ENCODE assay signal across 19 mouse cellular contexts in the genomic region with DNA sequence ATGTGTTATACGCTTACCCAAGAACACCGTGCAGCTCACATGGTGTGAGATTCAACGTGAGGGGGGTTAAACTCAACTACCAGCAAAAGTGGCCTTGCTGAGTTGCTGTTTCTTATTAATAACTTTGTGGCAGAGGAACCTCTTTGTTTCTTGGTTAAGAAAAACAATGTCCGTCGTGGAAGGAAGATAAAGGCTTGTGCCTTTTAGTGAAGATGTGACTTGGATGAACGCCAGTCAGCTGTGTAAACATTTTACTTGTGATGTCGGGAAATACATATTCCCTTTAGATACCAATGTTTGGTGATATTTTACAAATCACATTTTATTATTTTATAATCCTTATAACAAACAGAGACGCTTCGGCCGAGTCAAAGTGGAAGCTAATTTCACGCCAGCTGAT.
DNase-seq lines count a peak whose midpoint lies in the region; ATAC-seq and TF ChIP-seq lines count a peak whose summit lies in the region.
"Had no signal": no experiment of that assay in that cellular context is flagged by ENCODE, and none has a peak within 500 bp of the region (broad histone marks: within the 10 kb centered on the region; RNA-seq: fewer than 3 reads in every experiment).

No protein-coding gene starts in this region.

- no peak for DNase-seq in forebrain, embryonic 14.5 days (ENCODE audit: low spot score)
- no peak for DNase-seq in forebrain, embryonic 10.5 days (ENCODE audit: extremely low spot score, low spot score)
- peak; percentile 25 for DNase-seq in heart, postnatal 4 days
- DNase-seq in midbrain, embryonic 14.5 days, result peak; percentile 45
- DNase-seq in midbrain, postnatal 0 days (ENCODE audit: low spot score), result no peak
- DNase-seq in left cerebral cortex, postnatal 36 days (ENCODE audit: low spot score in 2 of 2), result no peak
- no peak for DNase-seq in embryo, embryonic 10 days (ENCODE audit: low spot score)
- DNase-seq: adrenal gland, adult 2 months; cerebellum, adult 8-10 months; kidney, adult 11 months; kidney, postnatal 14 days; liver; thymus, postnatal 14 days had no signal

- H3K36me3 ChIP-seq in forebrain, embryonic 14.5 days (ENCODE audit: control insufficient read depth, insufficient read depth, low read length), result no peaks in the 10 kb centered on the region
- no peaks in the 10 kb centered on the region for H3K36me3 ChIP-seq in forebrain, embryonic 10.5 days (replicated peaks)
- no peaks in the 10 kb centered on the region for H3K36me3 ChIP-seq in heart, embryonic 11.5 days (ENCODE audit: control insufficient read depth, insufficient read depth, low read length)
- no peaks in the 10 kb centered on the region for H3K36me3 ChIP-seq in midbrain, embryonic 14.5 days (ENCODE audit: control insufficient read depth, insufficient read depth, low read length)
- no peaks in the 10 kb centered on the region for H3K36me3 ChIP-seq in midbrain, postnatal 0 days (ENCODE audit: insufficient read depth, low read length)
- H3K36me3 ChIP-seq: embryonic facial prominence, embryonic 13.5 days; neural tube, embryonic 13.5 days had no signal

- no peak overlapping the region for H3K4me3 ChIP-seq in forebrain, embryonic 14.5 days (ENCODE audit: low read depth, low read length)
- H3K4me3 ChIP-seq in forebrain, embryonic 10.5 days, result no peak overlapping the region
- H3K4me3 ChIP-seq in heart, embryonic 11.5 days (ENCODE audit: low read depth, low read length), result no peak overlapping the region
- no peak overlapping the region for H3K4me3 ChIP-seq in midbrain, embryonic 14.5 days (replicated peaks; ENCODE audit: low read depth, low read length)
- H3K4me3 ChIP-seq in midbrain, postnatal 0 days (ENCODE audit: low read depth, low read length), result no peak overlapping the region
- H3K4me3 ChIP-seq: embryonic facial prominence, embryonic 13.5 days; megakaryocyte, embryonic 14.5 days; neural tube, embryonic 13.5 days had no signal

- no peak overlapping the region for H3K9ac ChIP-seq in forebrain, embryonic 14.5 days (ENCODE audit: low read length)
- no peak overlapping the region for H3K9ac ChIP-seq in heart, embryonic 11.5 days (ENCODE audit: low read depth, low read length)
- no peak overlapping the region for H3K9ac ChIP-seq in midbrain, embryonic 14.5 days (replicated peaks; ENCODE audit: low read length)
- H3K9ac ChIP-seq in midbrain, postnatal 0 days (replicated peaks; ENCODE audit: low read length, poor library complexity, severe bottlenecking), result no peak overlapping the region
- H3K9ac ChIP-seq: embryonic facial prominence, embryonic 13.5 days; neural tube, embryonic 13.5 days had no signal

- 80% methylated on average over 11 of the region's 11 CpGs for WGBS in forebrain, embryonic 14.5 days
- 84% methylated on average over 11 of the region's 11 CpGs for WGBS in forebrain, embryonic 10.5 days
- 60% methylated on average over 11 of the region's 11 CpGs for WGBS in heart, embryonic 11.5 days (ENCODE audit: insufficient replicate concordance)
- WGBS in midbrain, embryonic 14.5 days, result 80% methylated on average over 11 of the region's 11 CpGs
- 67% methylated on average over 11 of the region's 11 CpGs for WGBS in midbrain, postnatal 0 days

- H3K27me3 ChIP-seq in forebrain, embryonic 14.5 days (replicated peaks; ENCODE audit: control insufficient read depth, insufficient read depth, low read length), result no peaks in the 10 kb centered on the region
- peaks cover 16% of the 10 kb centered on the region; the same call in 1 of the 2 replicates for H3K27me3 ChIP-seq in forebrain, embryonic 10.5 days (ENCODE audit: poor library complexity, severe bottlenecking)
- no peaks in the 10 kb centered on the region for H3K27me3 ChIP-seq in heart, embryonic 11.5 days (ENCODE audit: control insufficient read depth, insufficient read depth, low read length)
- no peaks in the 10 kb centered on the region for H3K27me3 ChIP-seq in midbrain, embryonic 14.5 days (ENCODE audit: control insufficient read depth, insufficient read depth, low read length)
- no peaks in the 10 kb centered on the region for H3K27me3 ChIP-seq in midbrain, postnatal 0 days (ENCODE audit: insufficient read depth, low read length)
- H3K27me3 ChIP-seq: embryonic facial prominence, embryonic 13.5 days; neural tube, embryonic 13.5 days had no signal

- H3K9me3 ChIP-seq in forebrain, embryonic 14.5 days (replicated peaks; ENCODE audit: control insufficient read depth, low read length), result no peaks in the 10 kb centered on the region
- no peaks in the 10 kb centered on the region for H3K9me3 ChIP-seq in forebrain, embryonic 10.5 days
- no peaks in the 10 kb centered on the region for H3K9me3 ChIP-seq in heart, embryonic 11.5 days (replicated peaks; ENCODE audit: control insufficient read depth, low read length)
- H3K9me3 ChIP-seq in midbrain, embryonic 14.5 days (ENCODE audit: control insufficient read depth, low read length), result no peaks in the 10 kb centered on the region
- no peaks in the 10 kb centered on the region for H3K9me3 ChIP-seq in midbrain, postnatal 0 days (ENCODE audit: low read length)
- H3K9me3 ChIP-seq: embryonic facial prominence, embryonic 13.5 days; megakaryocyte, embryonic 14.5 days; neural tube, embryonic 13.5 days had no signal

- no peak overlapping the region for H3K4me2 ChIP-seq in forebrain, embryonic 14.5 days (ENCODE audit: low read length)
- no peak overlapping the region for H3K4me2 ChIP-seq in heart, embryonic 11.5 days
- H3K4me2 ChIP-seq in midbrain, embryonic 14.5 days (ENCODE audit: low read length), result no peak overlapping the region
- no peak overlapping the region for H3K4me2 ChIP-seq in midbrain, postnatal 0 days (ENCODE audit: low read depth, low read length, poor library complexity, severe bottlenecking)
- H3K4me2 ChIP-seq: embryonic facial prominence, embryonic 13.5 days; neural tube, embryonic 13.5 days had no signal

- peaks cover 11% of the 10 kb centered on the region for H3K4me1 ChIP-seq in forebrain, embryonic 14.5 days (ENCODE audit: control insufficient read depth, insufficient read depth, low read length)
- peaks cover 25% of the 10 kb centered on the region for H3K4me1 ChIP-seq in forebrain, embryonic 10.5 days
- H3K4me1 ChIP-seq in heart, embryonic 11.5 days (ENCODE audit: control insufficient read depth, insufficient read depth, low read length), result peaks cover 9% of the 10 kb centered on the region; the same call in 1 of the 2 replicates
- H3K4me1 ChIP-seq in midbrain, embryonic 14.5 days (ENCODE audit: control insufficient read depth, insufficient read depth, low read length), result peaks cover 18% of the 10 kb centered on the region
- no peaks in the 10 kb centered on the region for H3K4me1 ChIP-seq in midbrain, postnatal 0 days (ENCODE audit: insufficient read depth, low read length)

- TF ChIP-seq CTCF in midbrain, postnatal 0 days (IDR thresholded peaks at IDR 0.05), result no peak

- ATAC-seq in forebrain, embryonic 14.5 days, result no peak
- no peak for ATAC-seq in heart, embryonic 11.5 days (replicated peaks; ENCODE audit: insufficient number of reproducible peaks, low FRiP score, low TSS enrichment)
- no peak for ATAC-seq in midbrain, embryonic 14.5 days (ENCODE audit: low FRiP score, low TSS enrichment)
- no peak for ATAC-seq in midbrain, postnatal 0 days (ENCODE audit: low FRiP score)
- ATAC-seq: forebrain, embryonic 16.5 days; hindbrain, embryonic 16.5 days had no signal

- H3K27ac ChIP-seq in forebrain, embryonic 14.5 days (ENCODE audit: low read depth, low read length), result 0 out of 2 replicates have a peak overlapping the region, but pooled peaks have one; percentile 9
- H3K27ac ChIP-seq in forebrain, embryonic 10.5 days, result no peak overlapping the region
- no peak overlapping the region for H3K27ac ChIP-seq in heart, embryonic 11.5 days (ENCODE audit: low read depth, low read length)
- no peak overlapping the region for H3K27ac ChIP-seq in midbrain, embryonic 14.5 days (replicated peaks; ENCODE audit: low read depth, low read length)
- H3K27ac ChIP-seq in midbrain, postnatal 0 days (ENCODE audit: low read depth, low read length), result no peak overlapping the region
- H3K27ac ChIP-seq: embryonic facial prominence, embryonic 13.5 days; neural tube, embryonic 13.5 days had no signal

- intact Hi-C loops in left cerebral cortex, postnatal 36 days (cut with DNase I), result no loop called here

Comparison
In these comparisons a context has a peak if more than half of its experiments do, and no peak if none do; other contexts are left out.
1. DNase-seq: peak in heart, postnatal 4 days (single experiment) and midbrain, embryonic 14.5 days (single experiment); none in forebrain, embryonic 14.5 days (single experiment), forebrain, embryonic 10.5 days (single experiment), midbrain, postnatal 0 days (single experiment), left cerebral cortex, postnatal 36 days (0 of 2) and embryo, embryonic 10 days (single experiment).